In genomic region chr2:165121206-165121840, GRCm38 (mm10) we compare ENCODE assay signal across 10 mouse cellular contexts. TPM values are rescaled to one million over a fixed set of nuclear protein-coding genes. Genes with fewer than 3 reads are reported as not detected.
A peak's percentile ranks its signal among the peaks of the same experiment; 100 is the strongest.
DNase-seq lines count a peak whose midpoint lies in the region; ATAC-seq and TF ChIP-seq lines count a peak whose summit lies in the region.
"Had no signal": no experiment of that assay in that cellular context is flagged by ENCODE, and none has a peak within 500 bp of the region (broad histone marks: within the 10 kb centered on the region; RNA-seq: fewer than 3 reads in every experiment).

No protein-coding gene starts in this region.

- no peak overlapping the region for H3K4me2 ChIP-seq in hindbrain, embryonic 12.5 days (replicated peaks)
- H3K4me2 ChIP-seq in midbrain, postnatal 0 days (ENCODE audit: low read depth, low read length, poor library complexity, severe bottlenecking), result no peak overlapping the region

- H3K27me3 ChIP-seq in hindbrain, embryonic 12.5 days, result peaks cover 30% of the 10 kb centered on the region
- H3K27me3 ChIP-seq in midbrain, postnatal 0 days (ENCODE audit: insufficient read depth, low read length), result peaks cover 4% of the 10 kb centered on the region; the same call in 1 of the 2 replicates

- no peak overlapping the region for H3K4me3 ChIP-seq in hindbrain, embryonic 12.5 days
- no peak overlapping the region for H3K4me3 ChIP-seq in midbrain, postnatal 0 days (ENCODE audit: low read depth, low read length)

- ATAC-seq in hindbrain, embryonic 12.5 days (ENCODE audit: low FRiP score), result 0 out of 2 replicates have a peak, but pooled peaks have one; percentile 10
- ATAC-seq in midbrain, postnatal 0 days (ENCODE audit: low FRiP score), result 0 out of 2 replicates have a peak, but pooled peaks have one; percentile 16

- TF ChIP-seq CTCF in midbrain, postnatal 0 days (IDR thresholded peaks at IDR 0.05), result no peak

- H3K27ac ChIP-seq in hindbrain, embryonic 12.5 days, result no peak overlapping the region
- no peak overlapping the region for H3K27ac ChIP-seq in midbrain, postnatal 0 days (ENCODE audit: low read depth, low read length)

- H3K4me1 ChIP-seq in hindbrain, embryonic 12.5 days, result peaks cover 35% of the 10 kb centered on the region
- H3K4me1 ChIP-seq in midbrain, postnatal 0 days (ENCODE audit: insufficient read depth, low read length), result no peaks in the 10 kb centered on the region

- DNase-seq in adrenal gland, postnatal 10 days, result peak; percentile 30
- no peak for DNase-seq in adrenal gland, postnatal 14 days
- peak; percentile 33 for DNase-seq in lung, postnatal 10 days
- DNase-seq in lung, postnatal 14 days, result no peak
- peak; percentile 58 for DNase-seq in midbrain, postnatal 0 days (ENCODE audit: low spot score)
- DNase-seq in B cell, adult 2 months, result no peak
- no peak for DNase-seq in testis, postnatal 10 days (ENCODE audit: low spot score)

- 26% methylated on average over 10 of the region's 10 CpGs for WGBS in hindbrain, embryonic 12.5 days
- WGBS in midbrain, postnatal 0 days, result 40% methylated on average over 10 of the region's 10 CpGs

- H3K9ac ChIP-seq in hindbrain, embryonic 12.5 days, result no peak overlapping the region
- no peak overlapping the region for H3K9ac ChIP-seq in midbrain, postnatal 0 days (replicated peaks; ENCODE audit: low read length, poor library complexity, severe bottlenecking)

- 0 out of 2 replicates have a peak, but pooled peaks cover 4% of the 10 kb centered on the region for H3K36me3 ChIP-seq in hindbrain, embryonic 12.5 days
- H3K36me3 ChIP-seq in midbrain, postnatal 0 days (ENCODE audit: insufficient read depth, low read length), result peaks cover 13% of the 10 kb centered on the region

- no peaks in the 10 kb centered on the region for H3K9me3 ChIP-seq in hindbrain, embryonic 12.5 days (replicated peaks)
- H3K9me3 ChIP-seq in midbrain, postnatal 0 days (ENCODE audit: low read length), result no peaks in the 10 kb centered on the region

RNA-seq across cellular contexts. Expression of gene 1700025C18Rik, which starts 30.8 kb away (rescaled TPM):
- not detected for total RNA-seq in adrenal gland, postnatal 10 days (2021)
- not detected in 2 replicates for total RNA-seq in adrenal gland, postnatal 14 days (2021)
- polyA plus RNA-seq in hindbrain, embryonic 12.5 days (2016; fragmentation: Nextera tagmentation; extraction: Ambion mirVana), result not detected in 2 replicates
- not detected in 2 replicates for total RNA-seq in midbrain, postnatal 0 days (2014; rRNA removed)
- polyA plus RNA-seq in midbrain, postnatal 0 days (2015; fragmentation: Nextera tagmentation; extraction: Ambion mirVana), result not detected in 2 replicates
- total RNA-seq: megakaryocyte, adult 5-6 weeks had no signal
- polyA plus RNA-seq: stomach, embryonic 14.5 days had no signal

Comparison
In these comparisons a context has a peak if more than half of its experiments do, and no peak if none do; other contexts are left out.
1. DNase-seq: peak in adrenal gland, postnatal 10 days (single experiment), lung, postnatal 10 days (single experiment) and midbrain, postnatal 0 days (single experiment); none in adrenal gland, postnatal 14 days (single experiment), lung, postnatal 14 days (single experiment), B cell, adult 2 months (0 of 2) and testis, postnatal 10 days (single experiment).